Mouse (Mus musculus): Measurements from ENCODE around the gene Lhfpl3.

Lhfpl3 gene

DNA sequence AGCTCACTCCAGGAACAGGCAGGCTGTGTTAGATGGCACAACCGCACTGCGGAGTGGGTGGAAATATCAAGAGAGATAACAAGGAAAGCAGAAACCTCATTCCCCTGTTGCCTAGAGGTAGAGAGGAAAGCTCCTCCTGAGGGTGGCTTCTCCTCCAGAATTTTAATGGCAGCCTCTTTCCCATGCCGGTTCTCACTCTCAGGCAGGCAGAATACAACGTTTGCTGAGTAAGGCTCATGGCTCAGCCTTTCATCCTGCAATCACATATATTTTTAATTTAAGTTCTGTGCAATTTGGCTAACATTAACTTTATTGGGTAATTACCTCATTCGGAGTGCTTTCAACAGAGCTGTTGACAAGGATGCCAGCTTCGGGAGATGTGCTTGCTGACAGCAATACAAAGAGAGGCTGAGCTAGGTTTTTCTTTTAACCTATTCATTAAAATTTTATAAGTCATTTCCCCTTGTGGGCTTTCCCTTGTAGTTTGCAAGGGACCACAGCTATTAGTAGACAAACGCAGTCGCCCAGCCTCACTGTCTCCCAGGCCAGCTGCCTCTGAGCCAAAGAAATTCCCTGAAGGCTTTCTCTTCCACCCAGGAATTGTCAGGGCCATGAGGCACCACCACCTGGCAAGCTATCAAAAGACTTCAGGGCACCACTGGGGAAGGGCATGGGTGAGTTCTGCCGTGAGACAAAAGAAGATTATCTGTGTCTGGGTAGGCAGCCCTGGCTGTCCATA, 394.5 kb downstream of the Lhfpl3 start:
- in situ Hi-C loops (cut with MboI, MseI), result no loop called here

DNA sequence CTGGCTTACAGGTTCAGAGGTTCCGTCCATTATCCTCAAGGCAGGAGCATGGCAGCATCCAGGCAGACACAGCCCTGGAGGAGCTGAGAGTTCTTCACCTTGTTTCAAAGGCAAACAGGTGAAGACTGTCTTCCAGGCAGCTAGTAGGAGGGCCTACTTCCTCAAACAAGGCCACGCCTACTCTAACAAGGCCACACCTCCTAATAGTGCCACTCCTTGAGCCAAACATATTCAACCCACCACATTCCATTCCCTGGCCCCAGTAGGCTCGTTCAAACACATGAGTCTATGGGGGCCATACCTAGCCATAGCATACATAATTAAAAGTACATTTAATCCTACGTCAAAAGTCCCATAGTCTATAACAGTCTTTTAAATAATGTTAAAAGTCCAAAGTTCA, 407.4 kb downstream of the Lhfpl3 start:
- in situ Hi-C loops (cut with MboI, MseI), result no loop called here

DNA sequence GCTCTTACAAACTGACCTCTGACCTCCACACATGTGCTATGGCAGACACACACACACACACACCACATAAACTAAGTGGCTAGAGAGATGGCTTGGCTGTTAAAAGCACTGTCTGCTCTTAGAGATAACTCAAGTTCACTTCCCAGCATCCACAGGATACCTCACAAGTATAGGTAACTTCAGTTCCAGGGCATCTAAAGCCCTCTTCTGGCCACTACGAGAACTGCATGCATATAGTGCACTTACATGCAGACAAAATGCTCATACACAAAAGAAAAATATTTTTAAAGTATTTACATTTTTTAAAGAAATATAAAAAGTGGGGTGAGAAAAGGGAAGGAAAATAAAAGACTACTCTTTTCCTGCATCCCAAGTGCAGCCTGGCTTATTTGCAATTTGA, 408.6 kb downstream of the Lhfpl3 start:
- in situ Hi-C loops (cut with MboI, MseI), result no loop called here

DNA sequence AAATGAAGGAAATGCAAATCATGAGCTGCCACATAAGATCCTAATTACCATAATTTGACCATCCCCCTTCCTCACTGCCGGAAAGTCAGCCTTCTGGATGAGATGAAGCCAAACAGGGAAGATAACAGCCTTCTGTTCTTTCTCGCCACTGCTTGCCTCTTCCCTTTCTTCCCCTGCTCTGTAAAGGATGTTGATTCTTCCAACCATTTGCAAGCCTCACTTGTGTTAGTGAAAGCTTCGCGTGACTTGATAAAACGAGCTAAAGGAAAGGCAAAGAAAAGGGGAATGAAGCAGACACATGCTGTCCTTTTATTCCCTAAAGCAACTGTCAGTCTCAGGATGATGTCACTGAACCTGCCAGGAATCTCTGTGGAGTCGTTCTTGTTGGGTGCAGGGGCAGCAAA, 420.1 kb downstream of the Lhfpl3 start:
- in situ Hi-C loops (cut with MboI, MseI), result no loop called here

DNA sequence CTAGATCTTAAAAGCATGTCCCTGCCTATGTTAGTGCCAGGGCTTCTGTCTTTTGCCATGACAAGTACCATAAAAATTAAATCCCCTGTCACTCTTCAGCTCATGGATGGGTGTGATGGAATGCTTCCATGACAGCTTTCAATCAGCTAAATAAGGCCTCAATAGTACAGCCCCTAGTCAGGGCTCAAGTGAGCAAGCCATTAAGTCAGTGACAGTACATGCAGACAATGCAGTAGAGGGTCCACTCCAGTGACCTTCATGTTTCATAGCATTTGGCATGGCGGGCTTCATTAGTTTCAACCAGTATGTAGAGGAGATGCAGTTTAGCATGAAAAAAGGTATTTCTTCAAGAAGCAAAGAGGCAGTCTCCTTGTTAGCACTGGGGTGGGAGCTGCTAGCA, 420.8 kb downstream of the Lhfpl3 start:
- in situ Hi-C loops (cut with MboI, MseI), result no loop called here

DNA sequence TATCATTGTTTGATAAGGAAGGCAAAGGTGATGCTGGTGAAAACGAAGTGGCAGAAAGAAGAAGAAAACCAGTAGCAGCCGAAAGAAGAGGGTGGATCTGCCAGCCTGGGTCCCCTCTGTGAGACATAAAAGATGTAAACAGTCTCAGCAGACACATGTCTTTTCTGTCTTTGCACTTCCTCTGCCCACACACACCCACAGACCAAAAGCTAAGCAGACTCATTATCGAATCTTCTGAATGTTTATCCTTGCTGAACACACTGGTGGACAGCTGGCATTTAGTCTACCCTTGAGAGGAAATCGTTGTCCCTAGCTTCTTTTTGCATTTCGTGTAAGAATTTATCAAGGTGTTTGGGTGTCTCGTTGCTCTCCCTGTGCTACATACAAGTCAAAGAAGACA, 443.8 kb downstream of the Lhfpl3 start:
- in situ Hi-C loops (cut with MboI, MseI), result no loop called here

DNA sequence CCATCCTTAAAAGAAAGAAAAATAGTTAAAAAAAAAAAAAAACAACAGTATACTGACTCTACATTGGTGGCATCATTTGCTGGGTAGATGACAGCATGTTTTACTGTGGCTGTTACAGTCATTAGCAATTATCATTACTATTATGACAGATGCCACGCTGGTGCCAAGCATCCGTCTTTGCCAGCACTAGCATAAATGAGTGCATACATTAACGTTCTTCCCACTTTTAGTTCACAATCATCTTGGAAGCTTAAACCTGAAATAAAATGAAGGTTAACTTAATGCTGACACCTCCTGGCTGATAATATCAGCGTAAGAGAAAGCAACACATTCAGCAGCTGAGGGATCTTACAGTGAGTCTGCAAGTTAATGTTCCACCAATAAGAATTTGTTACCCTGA, 451.0 kb downstream of the Lhfpl3 start:
- in situ Hi-C loops (cut with MboI, MseI), result no loop called here

DNA sequence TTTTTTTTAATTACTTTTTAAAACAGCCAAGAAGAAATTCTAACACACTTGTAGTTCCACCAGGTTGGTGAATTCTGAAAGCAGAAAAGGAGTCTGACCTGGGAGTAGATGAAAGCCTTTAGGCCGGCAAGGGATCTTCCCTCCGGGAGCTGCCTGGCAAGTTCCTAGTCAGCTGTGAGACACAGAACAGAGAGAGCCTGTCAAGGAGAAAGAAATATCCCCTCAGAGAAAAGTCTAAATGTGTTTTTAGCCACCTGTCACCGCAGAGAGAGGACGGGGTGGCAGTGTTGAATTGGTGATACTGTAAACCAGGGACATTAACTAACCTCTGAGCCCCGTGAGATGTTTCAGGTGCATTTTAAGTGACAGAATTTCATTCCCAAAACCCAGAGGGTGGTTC, 467.2 kb downstream of the Lhfpl3 start:
- in situ Hi-C loops (cut with MboI, MseI), result no loop called here

DNA sequence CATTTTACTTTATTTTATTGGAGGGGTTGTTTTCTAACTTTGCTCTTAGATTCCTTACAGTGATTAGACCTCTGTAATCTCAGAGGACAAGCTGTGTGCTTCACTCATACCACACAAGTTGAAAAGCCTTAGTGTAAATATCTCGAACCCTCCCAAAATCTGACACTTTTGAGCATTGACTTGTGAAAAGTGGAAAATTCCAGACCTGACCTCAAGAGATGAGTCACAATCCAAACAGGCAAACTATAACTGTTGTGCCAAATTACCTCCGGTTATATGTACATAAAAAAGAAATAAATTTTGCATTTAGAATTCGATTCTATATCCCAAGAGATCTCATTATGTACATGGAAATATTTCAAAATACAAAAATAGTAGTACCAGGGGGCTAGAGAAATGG, 468.8 kb downstream of the Lhfpl3 start:
- in situ Hi-C loops (cut with MboI, MseI), result no loop called here

DNA sequence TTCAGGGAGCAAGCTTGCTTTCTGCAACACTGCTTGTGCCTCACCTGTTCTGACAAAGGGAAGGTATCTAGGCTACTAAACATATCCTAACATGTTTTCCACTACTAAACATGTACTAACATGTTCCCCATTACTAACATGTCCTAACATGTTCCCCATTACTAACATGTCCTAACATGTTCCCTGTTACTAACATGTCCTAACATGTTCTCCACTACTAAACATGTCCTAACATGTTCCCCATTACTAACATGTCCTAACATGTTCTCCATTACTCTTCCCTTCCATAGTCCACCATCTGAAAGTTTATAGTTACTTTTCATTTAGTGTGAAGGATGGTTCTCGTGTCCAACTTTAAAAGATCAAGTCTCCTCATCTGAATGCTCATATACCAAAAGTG, 473.8 kb downstream of the Lhfpl3 start:
- in situ Hi-C loops (cut with MboI, MseI), result loop anchor here (10.0 kb wide), 1 partner anchor 705 kb away; no protein-coding TSS in a partner anchor

DNA sequence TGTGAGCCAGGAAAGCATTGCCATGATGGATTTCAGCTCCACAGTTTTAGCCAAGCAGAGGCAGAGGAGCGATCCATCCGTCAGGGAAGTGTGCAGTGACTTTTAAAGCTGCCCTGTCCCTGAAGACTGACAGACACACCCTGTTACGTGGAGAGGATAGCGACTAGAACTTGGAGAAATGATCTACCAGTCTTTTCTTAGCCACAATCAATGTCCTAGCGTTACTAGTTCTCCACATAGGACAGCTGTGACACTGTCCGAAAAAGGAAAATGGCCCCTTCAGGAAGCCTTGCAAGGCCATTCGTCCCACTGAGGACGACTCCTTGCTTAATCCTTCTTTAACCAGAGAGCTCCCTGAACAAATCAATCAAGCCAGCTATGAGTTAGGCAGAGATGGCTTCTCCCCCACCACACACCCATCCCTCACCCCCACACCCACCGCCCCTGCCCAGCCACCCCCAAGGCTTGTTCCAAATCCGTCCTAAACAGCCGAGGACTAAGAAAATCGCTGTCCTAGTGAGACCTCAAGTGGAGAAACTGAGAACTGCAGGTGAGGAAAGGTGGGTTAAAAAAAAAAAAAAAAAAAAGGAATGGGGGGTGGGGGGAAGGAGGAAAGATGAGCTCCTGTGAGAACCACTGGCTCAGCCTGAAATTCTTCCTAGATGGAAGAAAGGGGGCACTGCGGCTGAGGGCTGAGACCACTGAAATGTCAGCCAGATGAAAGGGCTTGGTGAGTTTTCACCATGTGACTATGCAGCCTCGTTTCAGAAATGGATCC, 479.1 kb downstream of the Lhfpl3 start:
- in situ Hi-C loops (cut with MboI, MseI), result loop anchor here (10.0 kb wide), 1 partner anchor 710 kb away; no protein-coding TSS in a partner anchor

DNA sequence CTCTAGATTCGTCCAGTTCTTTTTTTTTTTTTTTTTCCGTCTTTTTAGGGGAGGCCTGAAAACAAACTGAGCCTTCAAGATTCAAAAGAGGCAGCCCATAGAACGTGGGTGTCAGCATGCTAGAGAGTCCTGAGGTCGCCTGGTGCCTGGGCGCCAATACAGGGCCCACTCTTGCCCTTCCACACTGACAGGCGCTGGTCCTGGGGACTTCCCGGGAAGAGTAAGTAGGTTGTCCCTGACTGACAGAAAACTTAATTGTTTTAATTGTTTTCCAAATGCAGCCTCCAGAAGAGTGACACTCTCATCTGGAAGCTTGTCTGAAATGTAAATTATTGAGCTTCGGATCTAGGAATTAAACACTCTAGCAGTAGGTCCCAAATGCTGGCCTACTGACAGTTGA, 479.8 kb downstream of the Lhfpl3 start:
- in situ Hi-C loops (cut with MboI, MseI), result loop anchor here (10.0 kb wide), 1 partner anchor 711 kb away; no protein-coding TSS in a partner anchor

DNA sequence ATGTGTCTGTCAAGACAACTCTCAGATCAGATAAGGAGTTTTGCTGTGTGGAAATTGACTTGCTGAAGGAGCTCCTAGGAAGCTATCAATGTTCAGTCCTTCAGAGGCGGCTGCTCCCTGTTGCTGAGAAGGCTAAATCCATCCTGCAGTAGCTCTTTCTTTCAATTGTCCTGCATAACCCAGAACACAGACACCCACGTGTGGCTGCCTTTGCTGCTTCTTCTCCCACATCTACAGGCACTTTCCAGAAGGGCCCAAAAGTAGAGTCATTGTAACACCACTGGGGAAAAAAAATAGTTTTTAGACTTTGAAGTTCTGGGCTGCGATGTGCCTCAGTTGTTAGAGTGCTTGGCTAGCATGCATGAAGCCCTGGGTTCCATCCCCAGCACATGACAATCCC, 480.9 kb downstream of the Lhfpl3 start:
- in situ Hi-C loops (cut with MboI, MseI), result loop anchor here (10.0 kb wide), 1 partner anchor 712 kb away; no protein-coding TSS in a partner anchor

DNA sequence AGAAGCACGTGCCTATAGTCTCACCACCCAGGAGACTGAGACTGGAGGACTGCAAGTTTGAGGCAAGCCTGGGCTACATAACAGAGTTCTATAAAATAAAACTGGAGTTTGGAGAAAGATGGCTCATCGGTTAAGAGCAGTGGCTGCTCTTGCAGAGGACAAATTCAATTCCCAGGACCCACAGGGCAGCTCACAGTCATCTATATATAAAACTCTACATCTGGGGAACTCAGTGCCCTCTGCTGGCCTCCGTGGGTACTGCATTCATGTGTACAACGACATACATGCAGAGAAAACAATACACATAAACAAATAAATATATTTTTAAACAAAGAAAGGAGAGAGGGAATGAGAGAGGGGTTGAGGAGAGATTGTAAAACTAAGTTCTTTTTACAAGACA, 501.1 kb downstream of the Lhfpl3 start:
- in situ Hi-C loops (cut with MboI, MseI), result loop anchor here (5.0 kb wide), 1 partner anchor 40 kb away; no protein-coding TSS in a partner anchor

DNA sequence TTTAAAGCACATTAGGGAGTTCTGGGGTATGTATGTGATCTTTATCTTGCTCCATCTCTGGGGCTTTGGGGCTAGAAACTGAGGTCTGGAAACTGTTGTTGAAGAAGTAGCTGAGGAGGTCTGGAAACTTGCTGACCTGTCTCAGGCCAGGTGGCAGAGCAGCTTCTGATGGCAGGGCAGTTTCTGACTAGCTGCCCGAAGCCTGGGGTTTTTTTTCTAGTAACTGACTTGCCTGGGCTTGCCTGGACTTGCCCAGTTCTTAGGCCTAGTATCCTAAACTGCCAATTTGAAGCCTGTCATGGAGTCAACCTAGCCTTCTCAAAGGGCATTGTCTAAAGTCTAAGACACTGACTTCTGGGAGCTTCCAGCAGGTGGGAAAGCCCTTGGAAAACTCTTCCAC, 501.9 kb downstream of the Lhfpl3 start:
- in situ Hi-C loops (cut with MboI, MseI), result loop anchor here (5.0 kb wide), 1 partner anchor 40 kb away; no protein-coding TSS in a partner anchor

DNA sequence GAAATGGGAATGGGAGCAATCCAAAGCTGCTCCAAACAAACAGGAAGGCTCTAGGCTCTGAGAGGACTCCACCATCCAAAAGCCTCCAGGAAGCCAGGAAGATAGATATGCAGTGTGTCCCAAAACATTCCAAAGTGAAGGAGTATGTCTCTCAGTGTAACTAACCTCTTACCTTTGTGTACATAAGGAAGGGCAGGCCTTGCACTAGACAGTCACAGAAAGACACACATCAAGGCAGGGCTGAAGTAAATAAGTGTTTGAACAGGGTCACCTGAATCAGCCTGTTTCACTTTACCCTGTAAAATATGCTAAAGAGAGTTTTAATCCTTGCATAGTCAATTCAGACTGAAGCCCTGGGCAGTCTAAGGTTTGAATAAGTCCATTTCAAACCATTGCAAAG, 502.4 kb downstream of the Lhfpl3 start:
- in situ Hi-C loops (cut with MboI, MseI), result loop anchor here (5.0 kb wide), 1 partner anchor 39 kb away; no protein-coding TSS in a partner anchor

DNA sequence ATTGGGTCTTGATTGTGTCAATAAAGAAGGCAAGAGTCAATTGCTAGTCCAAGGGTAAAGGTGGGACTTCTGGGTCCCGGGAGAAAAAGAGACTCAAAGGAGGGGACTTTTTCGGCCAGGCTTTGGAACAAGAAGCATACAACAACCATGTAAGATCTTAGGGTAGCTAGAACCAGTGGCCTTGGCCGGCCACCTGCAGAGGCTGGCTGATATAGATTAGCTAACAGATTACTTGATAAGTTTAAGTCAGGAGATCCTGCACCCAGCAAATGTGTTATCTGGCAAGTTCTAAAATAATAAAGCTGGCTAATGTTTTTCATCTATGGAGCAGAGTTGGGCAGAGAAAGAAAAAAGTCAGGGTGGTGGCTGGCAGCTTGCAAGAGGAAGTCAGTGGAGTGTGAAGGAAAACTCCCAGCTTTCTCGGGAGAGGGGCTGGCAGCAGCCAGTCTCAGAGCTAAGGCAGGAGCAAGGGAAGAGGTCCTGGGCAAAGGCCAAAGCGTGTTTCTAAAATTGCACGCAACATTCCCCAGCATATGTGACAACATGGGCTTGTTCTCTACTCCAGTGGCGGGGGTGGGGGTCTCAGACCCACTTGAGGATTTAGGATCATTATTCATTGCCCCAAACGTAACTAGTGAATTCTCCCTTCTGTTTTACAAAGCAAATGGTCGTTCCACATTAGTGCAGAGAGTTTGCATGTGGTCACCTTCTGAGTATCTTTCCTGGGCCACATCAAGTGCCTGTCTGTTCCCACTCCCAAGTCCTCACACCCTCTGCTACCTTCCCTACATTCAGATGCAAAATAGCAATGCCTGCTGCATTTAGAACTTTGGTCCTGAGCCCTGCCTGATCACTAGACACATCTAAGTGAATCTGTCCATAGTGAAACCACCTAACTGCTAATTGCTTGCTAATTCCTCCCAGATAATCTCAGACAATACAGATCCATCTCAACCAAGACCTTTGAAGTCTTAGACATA, 504.3 kb downstream of the Lhfpl3 start:
- in situ Hi-C loops (cut with MboI, MseI), result loop anchor here (5.0 kb wide), 1 partner anchor 37 kb away; no protein-coding TSS in a partner anchor

DNA sequence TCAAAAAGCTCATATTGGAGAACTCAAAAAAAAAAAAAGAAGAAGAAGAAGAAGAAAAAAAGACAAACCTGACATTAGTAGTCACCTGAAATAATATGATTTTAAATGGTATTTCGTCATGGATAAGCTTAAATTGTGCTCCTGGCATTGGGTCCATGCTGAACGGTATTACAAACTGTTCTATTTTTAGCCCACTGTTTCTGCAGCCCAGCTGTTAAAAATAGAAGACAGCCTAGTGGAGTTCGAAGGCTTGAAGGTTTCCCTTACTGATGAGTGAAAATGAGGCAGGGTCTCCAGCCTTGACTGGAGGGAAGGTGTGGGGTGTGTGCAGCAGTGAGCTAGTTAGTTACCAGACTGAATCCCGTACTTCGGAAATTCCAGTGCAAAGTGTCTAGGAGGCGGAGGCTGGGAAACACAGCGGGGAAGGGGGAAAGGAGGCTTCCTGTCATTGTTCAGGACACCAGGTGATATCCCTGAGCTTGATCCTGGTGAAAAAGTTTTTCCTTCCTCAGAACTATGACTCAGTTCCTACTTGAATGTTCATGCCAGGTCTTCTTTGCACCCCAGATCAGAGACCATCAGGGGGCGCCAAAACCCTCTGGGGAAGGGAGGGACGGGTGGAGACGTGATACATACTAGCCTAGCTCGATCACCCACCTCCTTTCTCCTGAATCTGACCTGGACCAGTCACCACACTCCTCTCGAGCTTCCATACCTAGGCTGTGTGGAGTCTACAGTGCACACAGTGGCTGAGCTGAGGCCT, 505.8 kb downstream of the Lhfpl3 start:
- in situ Hi-C loops (cut with MboI, MseI), result no loop called here

DNA sequence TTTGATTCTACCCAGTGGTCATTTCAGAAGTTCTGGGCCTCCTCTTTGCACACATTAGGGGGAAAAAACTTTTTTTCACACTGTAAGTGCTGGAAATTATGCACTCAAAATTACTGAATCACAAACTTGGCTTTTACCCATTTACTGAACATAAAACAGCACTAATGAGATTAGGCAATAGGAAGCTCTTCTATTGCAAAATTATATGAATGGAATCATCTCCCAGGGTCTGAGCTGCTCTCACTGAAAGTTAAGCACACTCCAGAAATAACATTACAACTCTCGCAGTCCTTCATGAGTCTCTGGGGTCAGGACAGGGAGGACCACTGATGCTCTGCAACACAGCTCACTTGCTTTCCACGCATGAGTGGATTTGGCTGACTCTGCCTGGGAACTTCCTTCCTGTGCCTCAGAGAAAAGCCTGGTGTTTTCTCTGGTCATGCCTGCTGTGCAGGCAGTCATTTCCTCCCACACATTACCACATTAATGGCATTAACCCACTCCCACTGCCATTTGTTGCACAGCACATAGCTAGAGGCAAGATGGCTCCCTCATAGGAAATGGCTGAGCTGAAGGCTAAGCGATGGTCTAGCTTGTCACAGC, 510.1 kb downstream of the Lhfpl3 start:
- in situ Hi-C loops (cut with MboI, MseI), result no loop called here

DNA sequence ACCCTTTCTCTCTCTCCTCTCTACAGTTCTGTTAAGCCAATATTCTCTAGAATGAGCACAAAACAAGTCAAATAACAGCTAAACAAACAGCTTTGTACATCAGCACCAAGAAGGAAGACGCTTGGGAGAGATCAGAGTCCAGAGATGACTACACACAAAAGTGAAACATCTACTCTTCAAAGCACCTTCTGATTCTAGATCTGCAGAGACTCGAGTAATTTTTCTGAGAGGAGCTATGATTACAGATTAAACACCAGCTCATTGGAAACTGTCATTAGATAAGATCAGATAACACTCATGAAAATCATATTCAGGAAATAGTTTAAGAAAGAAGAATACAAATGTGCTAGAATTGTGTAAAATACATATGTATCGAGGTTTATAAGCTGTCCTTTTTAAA, 527.5 kb downstream of the Lhfpl3 start:
- in situ Hi-C loops (cut with MboI, MseI), result no loop called here

Measured in regulatory T cell (primary cell).